Mouse (Mus musculus) gastrocnemius, postnatal 36 days (tissue): ENCODE results near the gene Prrc2b. TPM values are rescaled to one million over a fixed set of nuclear protein-coding genes. Genes with fewer than 3 reads are reported as not detected.
A peak's percentile ranks its signal among the peaks of the same experiment; 100 is the strongest.

ENCODE experiments used
- DNase-seq, 2 experiments: peaks; one replicate each; pipeline ENCODE4 v3.0.0; 2022
- intact Hi-C: fragments of 180-260 bp; cut with DNase I; formaldehyde crosslinking; loops from one replicate; pipeline ENCODE4 v1.15.1; 2025
- total RNA-seq, 2 experiments: library from RNA; stranded (reverse); gene quantifications; 2 replicates each; pipeline ENCODE4 v1.2.3; 2021

The Prrc2b gene
- total RNA-seq, 2 experiments from 2014 or later: 69.4 to 70.1 TPM

DNA sequence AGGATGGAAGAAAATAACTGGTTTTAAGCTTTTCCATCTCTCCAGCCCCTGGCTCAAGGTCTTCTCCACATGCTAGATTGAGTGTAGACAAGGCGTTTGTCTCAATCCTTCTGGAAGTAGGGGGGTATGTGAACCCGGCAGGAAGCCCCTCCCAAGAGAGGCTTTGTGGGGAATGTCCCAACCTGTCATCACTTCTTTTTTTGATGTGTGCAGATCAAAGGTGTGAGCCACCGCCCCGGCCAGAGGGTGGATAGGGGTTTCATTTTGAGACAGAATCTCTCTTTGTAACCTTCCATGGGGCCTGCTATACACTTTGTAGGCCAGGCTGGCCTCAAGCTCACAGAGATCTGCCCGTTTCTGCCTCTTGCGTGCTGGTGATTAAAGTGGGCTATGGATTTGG, 4.7 kb downstream of the Prrc2b start:
- no peak for DNase-seq
- intact Hi-C loops: no loop called here

DNA sequence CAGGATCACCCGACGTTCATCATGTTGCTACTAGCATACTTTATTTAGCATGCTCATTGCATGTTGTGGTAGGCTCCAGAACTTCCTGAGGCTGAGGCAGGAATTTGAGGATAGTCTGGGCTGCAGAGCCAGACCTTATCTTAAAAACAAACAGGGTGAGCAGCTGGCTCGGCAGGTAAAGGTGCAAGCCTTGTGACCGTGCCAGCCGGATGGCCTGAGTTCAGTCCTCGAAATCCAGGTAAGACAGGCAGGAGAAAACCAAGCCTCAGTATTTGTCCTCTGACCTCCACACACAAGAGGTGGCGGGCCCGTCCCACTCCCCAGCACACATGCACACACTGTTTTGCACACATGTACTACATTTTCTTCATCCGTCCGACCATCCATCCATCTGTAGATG, 5.8 kb downstream of the Prrc2b start:
- intact Hi-C loops: no loop called here
- no peak for DNase-seq

DNA sequence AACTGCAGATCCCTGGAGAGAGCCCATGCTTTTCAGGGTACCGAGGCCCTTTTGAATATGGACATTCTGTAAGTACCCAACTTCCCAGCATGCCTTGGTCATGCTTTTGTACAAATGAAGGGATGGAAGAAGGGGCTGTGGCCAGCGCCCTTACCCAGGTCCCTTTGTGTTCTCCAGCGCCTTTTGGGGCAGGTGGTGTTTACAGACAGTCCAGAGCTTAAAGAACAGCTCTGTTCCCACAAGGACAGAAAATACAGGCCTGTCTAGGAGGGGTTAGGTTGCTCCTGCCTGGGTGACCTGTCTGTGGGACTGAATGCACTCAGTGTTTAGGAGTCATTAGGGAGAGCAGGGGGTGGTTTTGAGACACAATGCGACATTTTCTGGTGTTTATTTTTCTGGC, 6.4 kb downstream of the Prrc2b start:
- intact Hi-C loops: no loop called here
- no peak for DNase-seq

DNA sequence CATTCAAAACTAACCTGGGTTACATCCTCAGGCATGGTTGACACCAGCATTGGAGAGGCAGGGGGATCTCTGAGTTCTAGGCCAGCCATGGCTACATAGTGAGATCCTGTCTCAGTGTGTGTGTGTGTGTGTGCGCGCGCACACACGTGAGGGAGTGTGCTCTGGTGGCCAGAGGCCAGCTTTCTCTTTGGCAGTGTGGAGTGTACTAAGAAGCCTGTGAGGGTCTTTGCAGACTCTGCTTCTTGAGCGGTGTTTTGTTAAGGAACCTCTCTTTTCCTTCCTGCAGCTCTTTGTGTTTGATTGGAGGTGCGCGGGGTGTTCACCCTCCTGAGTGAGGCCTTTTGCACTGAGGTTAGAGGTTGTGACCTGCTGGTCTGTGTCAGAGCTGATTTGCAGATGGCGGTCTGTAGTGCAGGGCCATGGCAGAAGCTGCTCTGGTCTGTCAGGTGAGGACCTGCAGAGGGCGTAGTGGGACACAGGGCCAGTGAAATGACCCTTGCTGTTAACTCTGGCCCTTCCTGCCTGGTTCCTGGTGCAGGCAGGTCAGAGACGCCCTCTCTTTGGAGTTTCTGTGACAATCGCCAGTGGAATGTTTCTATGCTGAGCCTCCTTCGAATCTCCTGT, 7.8 kb downstream of the Prrc2b start:
- no peak for DNase-seq
- intact Hi-C loops: no loop called here

DNA sequence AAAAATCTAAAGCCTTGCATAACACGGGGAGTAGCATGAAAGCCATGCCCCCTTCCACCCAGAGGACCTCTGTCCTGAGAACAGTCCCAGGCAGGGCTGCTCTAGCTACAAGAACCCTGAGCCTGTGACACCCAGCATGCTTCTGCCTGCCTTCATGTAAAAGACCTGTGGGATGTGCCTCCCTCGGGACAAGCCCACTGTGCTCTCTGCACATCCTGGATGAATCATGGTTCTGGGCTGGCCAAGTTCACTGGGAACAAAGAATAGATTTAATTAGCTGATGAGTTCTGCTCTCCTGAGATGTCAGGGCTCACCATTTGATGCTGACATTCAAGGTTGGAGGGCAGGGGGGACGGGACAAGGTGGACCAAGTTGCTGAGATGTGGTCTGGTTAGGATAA, 9.6 kb downstream of the Prrc2b start:
- intact Hi-C loops: no loop called here

DNA sequence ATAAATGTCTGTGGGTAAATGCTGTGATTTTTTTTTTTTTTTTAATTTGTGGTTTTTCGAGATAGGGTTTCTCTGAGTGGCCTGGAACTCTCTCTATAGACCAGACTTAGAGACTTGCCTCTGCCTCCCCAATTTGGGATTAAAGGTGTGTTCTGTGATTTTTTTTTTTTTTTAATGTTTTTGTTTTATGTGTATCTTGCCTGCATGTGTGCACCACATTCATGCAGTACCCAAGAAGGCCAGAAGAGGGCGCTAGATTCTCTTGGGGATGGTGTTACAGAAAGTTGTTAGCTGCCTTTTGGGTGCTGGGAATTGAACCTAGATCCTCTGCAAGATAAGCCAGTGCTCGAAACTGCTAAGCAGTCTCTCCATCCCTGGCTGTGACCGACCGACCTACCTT, 10.1 kb downstream of the Prrc2b start:
- intact Hi-C loops: no loop called here
- no peak for DNase-seq

More for the DNA sequence above, 9.6 kb downstream of the Prrc2b start:
- DNase-seq: no peak

DNA sequence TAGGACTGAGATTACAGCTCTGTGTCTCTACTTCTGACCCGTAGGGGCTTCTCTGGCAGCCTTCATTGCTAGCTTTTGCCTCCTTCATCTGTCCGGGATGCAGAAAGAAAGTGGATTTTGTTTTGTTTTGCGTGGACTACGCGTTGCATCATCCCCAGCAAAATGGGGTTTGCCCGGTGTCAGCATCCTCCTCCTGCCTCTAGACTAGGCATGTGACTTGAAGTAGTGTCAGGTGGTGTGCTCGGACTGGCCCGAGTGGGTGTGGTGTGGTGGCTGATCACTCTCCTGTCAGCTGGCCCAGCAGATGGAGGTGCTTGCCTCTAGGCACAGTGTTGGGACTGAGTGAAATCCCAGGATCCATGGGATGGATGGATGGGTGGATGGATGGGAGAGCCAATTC, 11.2 kb downstream of the Prrc2b start:
- no peak for DNase-seq
- intact Hi-C loops: no loop called here

DNA sequence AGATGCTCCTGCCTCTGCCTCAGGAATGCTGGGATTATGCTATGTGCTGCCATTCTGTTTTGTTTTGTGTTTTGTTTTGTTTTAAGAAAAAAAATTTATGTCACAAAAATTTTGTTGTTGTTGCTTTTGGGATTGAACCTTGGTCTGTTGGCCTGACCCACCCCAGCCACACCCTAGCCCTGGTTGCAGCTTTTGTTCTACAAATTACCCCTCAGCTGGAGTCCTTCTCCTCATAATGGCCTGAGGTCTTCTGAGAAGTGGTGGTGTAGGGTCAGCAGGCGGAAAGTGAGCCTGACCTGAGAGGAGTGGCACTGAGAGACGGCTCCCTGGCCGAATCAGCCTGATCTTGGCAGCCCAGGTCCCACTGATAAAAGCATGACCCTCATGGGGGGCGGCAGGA, 11.8 kb downstream of the Prrc2b start:
- intact Hi-C loops: no loop called here
- no peak for DNase-seq

DNA sequence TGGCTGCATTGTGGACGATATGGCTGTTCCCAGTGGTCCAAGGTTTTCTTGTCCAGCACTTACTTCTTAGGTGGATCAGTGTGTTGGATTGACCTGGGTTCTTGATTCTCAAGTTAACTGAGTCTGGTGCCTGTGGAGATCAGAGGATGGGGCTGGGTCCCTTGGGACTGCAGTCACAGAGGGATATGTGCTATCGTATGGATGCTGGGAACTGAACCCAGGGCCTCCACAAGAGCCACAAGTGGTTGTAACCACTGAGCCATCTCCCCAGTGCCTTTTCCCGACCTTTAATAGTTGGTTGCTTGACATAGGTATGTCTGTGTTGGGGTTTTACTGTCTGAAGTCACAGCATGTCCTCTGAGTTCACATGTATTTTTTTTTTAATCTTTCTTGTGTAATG, 12.2 kb downstream of the Prrc2b start:
- DNase-seq: no peak
- intact Hi-C loops: no loop called here

DNA sequence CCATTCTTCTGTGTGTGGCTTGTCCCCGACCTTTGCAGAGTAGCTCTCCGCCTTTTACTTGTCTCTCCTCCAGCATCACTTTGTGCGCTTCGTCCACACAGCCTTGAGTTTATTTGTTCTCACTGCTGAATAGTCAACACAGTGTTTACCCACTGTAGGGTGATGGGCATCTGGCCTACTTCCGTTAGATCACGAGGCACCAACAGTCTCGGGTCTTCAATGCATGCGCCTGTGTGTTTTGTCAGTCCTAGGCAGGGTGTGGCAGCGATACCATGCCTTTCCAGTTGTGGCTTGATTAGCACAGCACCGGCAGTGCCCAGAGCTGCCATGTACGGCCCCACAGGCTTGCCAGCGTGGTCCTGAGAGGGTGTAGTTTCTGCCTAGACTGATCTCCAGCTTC, 13.6 kb downstream of the Prrc2b start:
- intact Hi-C loops: no loop called here
- DNase-seq: no peak

DNA sequence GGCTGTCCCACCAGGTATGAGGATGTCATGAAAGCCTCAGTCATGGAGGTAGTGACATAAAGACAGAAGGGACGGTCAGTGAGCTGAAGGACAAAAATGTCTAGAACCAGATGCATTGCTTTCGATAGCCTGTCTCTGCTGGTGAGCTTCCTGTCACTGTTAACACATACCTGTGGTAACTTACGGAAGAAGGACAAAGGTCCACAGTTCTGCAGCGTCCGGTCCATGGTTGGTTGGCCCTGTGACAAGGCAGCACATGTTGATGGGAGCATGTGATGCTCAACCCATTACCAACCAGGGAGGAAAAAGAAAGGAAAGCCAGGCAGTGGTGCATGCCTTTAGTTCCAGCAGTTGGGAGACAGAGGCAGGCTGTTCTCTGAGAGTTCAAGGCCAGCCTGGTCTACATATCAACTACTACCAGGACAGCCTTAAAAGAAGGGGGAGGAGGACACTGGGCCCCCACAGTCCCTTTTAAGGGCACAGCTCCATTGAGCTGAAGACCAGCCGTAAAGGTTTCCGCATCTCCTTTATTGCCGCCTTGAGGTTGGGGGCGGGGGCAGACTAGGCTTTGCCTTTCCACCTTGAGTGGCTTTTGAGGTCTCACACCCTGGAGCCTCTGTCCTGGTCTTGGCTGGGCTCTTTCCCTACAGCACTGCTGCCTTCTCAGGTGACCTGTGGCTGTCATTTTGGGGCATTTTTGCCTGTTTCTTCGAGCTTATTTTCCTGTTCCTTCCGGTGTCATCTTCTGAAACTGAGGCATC, 14.3 kb downstream of the Prrc2b start:
- no peak for DNase-seq
- intact Hi-C loops: no loop called here

DNA sequence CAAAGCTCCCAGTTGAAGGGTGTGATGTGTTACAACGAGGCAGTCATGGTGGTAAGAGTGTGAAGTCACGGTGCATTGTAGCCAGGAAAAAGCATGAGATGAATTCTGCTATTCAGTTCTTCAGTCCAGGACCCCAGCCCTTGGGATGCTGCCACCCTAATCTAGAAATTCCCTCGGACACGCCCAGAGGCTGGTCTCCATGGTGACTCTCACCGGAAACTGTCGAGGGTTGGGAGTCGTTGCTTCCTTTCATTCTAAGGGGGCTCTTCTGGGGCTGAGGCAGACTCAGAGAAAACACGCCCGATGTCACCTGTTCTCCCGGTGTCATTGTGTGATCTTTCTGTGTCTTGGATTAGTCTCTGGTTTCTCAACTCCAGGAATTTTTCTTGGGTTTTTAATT, 15.7 kb downstream of the Prrc2b start:
- DNase-seq: no peak
- intact Hi-C loops: no loop called here

DNA sequence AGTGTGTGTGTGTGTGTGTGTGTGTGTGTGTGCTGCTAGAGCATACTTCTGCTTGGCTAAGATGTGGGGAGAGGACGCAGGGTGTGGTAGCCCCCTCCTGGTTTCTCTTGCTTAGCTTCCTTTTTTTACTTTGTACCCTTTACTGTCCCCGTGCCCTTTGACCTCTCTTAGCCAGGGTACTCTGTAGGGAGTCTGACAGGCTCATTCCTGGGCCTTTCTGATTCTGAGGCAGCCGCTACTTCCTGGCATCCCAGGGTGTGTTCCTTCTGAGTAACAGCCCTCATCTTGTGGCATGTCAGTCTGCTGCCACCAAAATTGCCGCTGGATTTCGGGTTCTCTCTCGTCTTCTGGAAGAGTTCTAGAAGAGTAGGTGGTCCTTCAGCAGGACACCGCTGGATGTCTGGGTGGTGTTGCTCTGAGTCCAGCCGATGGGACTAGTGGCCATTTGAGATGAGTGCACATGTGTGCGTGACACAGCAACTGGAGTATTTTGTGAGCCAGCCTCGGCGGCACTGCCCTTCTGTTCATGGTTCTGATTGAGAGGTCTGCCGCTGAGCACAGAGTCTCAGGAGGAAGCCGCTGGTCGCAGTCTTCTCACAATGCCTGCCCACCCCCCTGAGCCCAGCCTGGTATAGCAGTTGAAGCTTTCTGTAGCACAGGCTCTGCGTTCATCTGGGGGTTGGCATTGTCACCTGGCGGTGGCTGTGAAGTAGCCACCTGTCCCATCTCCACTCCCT, 16.3 kb downstream of the Prrc2b start:
- no peak for DNase-seq
- intact Hi-C loops: no loop called here

DNA sequence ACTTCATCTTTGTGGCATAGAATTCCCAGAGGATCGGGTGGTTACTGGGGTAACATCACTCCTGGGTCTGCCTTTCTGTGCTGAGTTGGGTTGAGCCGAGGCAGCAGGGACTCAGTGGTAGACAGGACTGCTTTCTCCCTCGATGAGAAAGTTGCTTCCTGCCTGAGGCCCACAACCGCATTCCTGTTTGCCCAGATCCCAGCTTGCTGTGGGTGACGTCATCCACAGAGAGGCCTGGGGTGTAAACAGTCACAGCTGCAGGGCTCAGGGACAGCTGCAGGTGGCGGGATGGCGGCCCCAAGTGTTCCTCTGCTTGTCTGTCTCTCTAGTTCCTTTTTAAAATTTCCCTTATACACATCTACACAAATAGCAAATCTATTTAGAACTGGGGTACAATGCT, 16.9 kb downstream of the Prrc2b start:
- peak in 1 of 2 experiments; percentile 66 for DNase-seq
- intact Hi-C loops: no loop called here

DNA sequence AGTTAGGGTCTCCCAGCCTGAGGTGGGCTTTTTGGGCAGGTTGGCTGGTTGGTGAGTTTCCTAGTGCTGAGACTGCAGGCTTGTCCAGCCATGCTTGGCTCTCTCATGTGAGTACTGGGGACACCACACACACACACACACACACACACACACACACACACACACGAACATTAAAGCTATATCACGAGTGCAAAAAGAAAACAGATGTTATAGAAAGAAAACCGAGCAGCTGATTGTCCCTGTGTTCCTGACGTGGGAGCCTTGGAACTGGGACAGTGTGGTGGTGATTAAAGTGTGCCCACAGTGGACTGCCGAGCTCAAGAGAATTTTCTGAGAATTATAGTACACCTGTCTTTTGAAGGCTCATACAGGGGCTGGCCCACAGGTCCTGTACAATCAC, 18.4 kb downstream of the Prrc2b start:
- intact Hi-C loops: no loop called here
- no peak for DNase-seq

DNA sequence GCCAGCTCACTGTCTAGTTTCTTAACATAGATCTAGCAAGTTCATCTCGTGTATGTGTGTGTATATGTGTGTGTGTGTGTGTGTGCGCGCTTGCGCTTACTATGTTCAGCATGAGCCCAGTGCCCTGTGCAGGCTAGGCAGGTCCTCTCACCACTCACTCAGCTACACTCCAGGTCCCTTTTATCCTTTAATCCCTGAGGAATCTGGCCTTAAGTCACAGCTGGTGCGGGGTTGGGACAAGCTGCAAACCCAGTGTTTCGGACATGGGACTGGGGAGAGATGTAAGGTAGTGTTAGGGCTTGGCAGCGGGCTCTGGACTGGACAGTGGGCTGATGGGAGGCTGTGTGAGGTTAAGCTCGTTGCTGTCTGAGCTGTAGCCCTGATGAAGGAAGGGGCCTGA, 19.1 kb downstream of the Prrc2b start:
- no peak for DNase-seq
- intact Hi-C loops: no loop called here

DNA sequence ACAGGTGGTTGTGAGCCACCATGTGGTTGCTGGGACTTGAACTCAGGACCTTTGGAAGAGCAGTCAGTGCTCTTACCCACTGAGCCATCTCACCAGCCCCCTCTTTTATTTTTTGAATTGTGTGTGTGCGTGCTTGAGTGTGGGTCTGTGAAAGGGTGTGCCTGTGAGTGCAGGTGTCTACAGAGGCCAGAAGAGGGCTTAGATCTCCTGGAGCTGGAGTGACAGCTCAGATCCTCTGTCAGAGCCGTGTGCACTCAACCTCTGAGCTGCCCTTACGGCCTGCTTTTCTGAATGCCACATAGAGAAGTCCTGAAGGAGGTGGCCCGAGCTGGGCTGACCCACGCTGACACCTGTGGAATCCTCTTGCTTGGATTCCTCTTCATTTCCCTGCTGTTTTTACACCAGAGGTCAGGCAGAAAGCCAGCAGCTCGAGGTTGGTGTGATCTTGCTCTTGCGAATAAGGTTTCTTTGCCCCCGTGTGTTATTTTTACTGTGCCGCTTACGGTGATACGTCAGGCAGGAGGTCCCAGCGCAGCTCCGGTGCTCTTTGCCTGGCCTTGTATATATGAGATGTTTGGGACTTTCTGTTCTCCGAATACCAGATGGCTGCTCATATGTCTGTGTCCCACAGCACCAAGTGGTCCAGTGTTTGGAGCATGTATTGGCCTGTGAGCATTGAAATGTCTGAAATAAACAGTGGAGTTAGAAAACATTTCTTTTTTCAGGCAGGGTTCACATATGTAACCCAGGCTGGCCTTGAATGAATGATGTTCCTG, 21.0 kb downstream of the Prrc2b start:
- intact Hi-C loops: no loop called here
- no peak for DNase-seq

DNA sequence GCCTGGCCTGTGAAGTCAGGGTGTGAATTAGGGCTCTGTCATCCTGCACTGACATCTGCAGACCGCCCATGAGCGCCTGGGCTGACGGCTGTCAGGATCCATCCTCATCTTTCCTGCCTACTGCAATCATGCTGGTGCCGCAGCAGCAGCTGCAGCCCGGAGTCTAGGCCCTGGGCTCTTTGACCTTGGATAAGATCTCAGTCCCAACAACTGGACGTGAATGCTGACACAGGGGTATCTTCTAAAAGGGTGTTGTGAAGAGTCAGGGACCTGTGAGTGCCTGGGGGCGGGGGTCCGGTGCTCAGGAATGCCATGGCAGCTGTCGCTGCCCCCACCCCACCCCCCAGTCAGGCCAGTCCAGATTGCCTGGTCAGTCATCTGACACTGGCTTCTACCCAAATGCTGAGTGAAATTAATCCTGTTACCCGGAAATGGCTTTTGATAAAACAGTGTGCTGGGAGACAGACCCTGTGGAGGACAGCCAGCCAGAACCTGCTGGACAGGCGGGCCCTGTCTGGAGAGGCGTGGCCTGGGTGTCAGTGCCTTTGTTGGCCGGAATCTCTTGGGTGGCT, 23.4 kb downstream of the Prrc2b start:
- intact Hi-C loops: no loop called here
- peak; percentile 47 to 54 for DNase-seq

DNA sequence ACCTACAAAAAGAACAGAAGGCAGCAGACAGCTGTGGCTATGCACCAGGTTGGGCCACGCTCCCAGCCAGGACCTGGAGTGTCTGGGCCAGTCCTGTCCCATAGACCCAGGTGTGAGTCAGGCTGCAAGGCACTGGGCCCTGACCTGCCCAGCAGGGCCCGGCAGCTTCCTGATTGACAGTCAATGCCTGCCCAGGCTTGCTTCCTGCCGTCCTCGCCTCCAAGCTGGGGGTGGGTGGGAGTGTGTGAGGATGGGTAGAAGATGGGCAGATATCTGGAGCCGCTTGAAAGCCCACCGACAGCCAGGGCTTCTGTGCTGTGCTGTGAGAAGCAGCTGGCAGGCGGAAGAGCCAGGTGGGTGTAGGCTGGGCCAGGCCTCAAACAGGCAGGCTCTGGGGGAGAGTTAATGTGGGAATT, 24.2 kb downstream of the Prrc2b start:
- intact Hi-C loops: no loop called here
- DNase-seq: no peak

DNA sequence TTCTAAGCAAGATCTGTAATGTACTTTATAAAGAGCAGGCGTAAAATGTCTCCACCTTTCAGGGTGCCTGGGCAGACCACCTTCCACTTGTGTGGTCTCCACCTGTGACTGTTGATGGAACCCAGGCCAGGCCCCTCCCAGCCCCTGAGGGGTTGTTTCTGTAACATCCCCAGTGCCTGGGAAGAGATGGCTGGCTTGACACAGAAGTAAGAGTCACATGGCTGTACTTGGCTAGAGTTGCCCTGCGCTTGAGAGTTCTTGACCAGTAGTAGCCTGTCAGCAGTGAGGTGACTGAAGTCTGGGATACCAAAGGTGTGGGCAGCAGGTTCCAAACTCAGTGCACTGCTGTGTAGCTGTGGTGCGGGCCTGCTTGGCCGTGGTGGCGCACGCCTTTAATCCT, 24.6 kb downstream of the Prrc2b start:
- no peak for DNase-seq
- intact Hi-C loops: no loop called here

DNA sequence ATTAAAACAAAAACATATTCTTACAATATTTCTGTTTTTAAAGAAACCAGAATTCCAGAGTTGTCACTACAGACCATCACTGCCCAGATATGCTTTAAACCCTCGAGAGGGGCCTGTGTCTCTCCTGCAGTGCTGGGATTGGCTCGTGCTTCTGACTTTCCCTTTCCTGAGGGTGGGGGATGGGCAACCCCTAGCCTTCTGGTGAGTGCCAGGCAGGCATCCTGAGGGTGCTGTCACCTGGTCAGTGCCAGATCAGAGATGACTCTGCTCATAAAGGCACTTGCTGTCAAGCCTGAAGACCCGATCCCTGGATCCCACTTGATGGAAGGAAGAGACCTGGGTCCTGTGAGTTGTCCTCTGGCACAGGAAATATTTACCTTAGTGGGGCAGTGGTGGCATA, 26.0 kb downstream of the Prrc2b start:
- intact Hi-C loops: no loop called here
- no peak for DNase-seq
